Mouse (Mus musculus) frontal cortex, postnatal 36 days (tissue): ENCODE measurements around the gene Nedd8.

Experiments used
- DNase-seq, 2 experiments: peaks; one replicate each; pipeline ENCODE4 v3.0.0; 2022; ENCODE audit warnings: low spot score in 2 of 2

Gene Nedd8

GRCm38 (mm10) chr14:55660636-55661035 is 11.3 kb downstream of the Nedd8 start:
- no peak for DNase-seq

- DNase-seq, result peak; percentile 81 to 86
These were observed 11.9 kb downstream of the Nedd8 start, which contains the start of gene Mdp1 for GRCm38 (mm10) chr14:55659960-55660573. Gene Mdp1 (minus strand): TSS chr14:55660508.

DNA sequence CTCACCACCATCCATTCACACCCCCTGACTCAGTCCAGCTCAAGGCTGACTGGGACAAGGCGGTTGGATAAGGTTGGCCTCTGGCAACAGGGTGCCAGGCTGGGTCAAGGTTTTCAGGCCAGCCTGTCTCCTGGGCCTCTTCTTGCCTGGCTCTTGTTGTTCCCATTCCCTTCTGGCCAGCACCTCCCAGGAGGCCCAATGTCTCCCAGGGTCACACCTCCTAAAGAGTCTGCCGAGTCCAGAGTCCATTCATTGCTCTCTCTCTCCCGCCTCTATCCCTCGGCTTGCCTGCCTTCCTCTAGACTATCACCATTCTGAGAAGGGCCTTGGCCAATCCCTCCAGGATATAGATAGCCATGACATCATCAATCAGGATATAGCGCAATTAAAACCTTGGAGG is 13.9 kb downstream of the Nedd8 start:
- DNase-seq, result no peak

DNA sequence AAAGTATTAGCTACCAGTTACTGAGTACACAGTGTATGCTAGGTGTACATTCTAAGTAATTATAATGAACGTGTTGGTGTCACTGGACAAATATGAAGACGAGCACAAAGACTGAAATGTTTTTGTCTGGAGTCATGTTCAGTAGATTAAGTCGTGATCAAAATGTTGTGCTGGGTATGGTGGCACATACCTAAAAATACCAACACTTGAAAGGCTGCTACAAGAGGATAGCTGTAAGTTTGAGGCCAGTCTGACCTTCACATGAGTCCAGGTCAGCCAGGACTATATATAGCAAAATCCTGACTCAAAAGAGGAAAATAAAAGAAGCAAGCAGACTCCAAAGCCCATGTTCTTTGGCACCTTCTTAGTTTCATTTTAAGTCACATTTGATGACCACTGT is 15.0 kb downstream of the Nedd8 start:
- no peak for DNase-seq

DNA sequence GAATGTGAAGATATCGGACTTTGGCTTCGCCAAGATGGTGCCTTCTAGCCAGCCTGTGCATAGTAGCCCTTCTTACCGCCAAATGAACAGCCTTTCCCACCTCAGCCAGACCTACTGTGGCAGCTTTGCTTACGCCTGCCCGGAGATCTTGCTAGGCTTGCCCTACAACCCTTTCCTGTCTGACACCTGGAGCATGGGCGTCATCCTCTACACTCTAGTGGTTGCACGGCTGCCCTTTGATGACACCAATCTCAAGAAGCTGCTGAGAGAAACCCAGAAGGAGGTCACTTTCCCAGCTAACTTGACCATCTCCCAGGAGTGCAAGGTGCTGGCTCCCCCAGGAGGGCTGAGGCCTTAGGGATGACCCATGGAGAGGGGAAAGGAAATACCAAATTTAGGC is 20.4 kb downstream of the Nedd8 start:
- no peak for DNase-seq

DNA sequence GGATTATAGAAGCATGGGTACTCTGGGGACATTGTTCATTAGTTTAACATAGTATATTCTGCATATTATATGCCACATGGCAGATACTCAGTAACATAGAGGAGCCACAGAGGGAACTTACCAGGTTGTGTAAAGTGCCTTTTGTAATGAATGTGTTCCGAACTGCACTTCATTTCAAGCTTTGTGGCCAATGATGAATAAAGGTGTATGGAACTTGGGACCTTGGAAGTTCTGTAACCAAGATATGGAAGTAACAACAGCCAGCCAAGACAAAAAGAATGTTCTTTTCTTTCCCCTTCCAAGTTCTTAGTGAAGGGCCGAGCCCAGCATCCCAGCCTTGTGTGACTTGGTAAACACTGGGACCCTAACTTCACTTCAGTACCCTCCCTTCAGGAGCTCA is 22.0 kb downstream of the Nedd8 start, which contains the start of gene Tssk4:
TSS of gene Tssk4 (plus strand) at position 301 of the 400 bp plus-strand sequence.
- no peak for DNase-seq

DNA sequence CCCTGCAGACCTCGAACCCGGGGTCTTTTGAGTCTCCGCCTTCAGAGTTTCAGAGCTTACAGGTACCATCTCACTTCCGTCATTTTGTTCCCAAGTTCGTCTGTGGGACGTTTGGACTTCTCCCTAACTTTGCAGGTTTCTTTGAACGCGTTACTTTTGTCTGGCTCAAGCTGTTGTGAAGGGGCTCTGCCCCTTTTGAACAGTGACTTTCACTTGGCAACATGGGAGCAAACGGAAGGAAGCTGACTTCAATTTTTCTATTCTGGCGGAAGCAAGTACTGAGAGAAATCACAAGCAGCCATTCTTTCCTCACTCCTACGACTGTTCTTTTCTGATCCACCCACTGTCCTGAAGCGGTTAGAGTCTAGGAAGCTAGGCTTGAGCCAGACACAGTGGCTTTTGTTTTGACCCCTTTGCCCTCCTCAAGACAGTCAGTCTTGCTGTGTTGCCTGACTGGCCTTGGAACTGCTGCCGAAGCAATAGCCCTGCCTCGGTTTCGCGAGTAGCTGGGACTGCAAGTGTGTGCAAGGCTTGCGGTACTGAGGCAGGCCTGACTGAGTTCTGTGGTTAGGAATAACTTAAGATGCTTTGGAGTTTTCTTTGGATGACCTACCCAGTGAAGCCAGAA is 27.5 kb downstream of the Nedd8 start:
- DNase-seq, result no peak

GRCm38 (mm10) chr14:55643060-55643907 is 28.6 kb downstream of the Nedd8 start, which contains the start of gene Tm9sf1:
Gene Tm9sf1 (minus strand): TSS chr14:55643806.
- peak; percentile 91 for DNase-seq

- DNase-seq, result no peak
These were observed 29.3 kb downstream of the Nedd8 start for GRCm38 (mm10) chr14:55642679-55643059.

- no peak for DNase-seq
These were observed 30.6 kb downstream of the Nedd8 start for GRCm38 (mm10) chr14:55641291-55641690.

DNA sequence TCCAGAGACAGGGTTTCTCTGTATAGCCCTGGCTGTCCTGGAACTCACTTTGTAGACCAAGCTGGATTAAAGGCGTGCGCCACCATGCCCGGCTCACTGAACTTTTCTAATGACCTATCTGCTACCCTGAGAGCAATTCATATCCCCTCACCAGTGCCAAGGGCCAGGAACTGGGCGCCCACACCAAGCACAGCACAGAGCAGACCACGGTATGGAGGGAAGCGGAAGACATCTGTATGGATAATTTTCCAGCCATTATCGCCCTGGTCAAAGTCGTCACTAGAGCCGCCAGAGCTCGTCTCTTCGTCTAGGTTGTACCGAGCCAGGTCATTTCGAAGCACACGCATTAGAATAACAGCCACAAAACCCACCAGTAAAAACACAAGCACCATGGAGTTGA is 31.1 kb downstream of the Nedd8 start:
- DNase-seq, result no peak

- DNase-seq, result no peak
These were observed 34.1 kb downstream of the Nedd8 start, which contains the start of gene Gm49378 for GRCm38 (mm10) chr14:55637795-55638194. Gene Gm49378 (minus strand): TSS chr14:55637895.

DNA sequence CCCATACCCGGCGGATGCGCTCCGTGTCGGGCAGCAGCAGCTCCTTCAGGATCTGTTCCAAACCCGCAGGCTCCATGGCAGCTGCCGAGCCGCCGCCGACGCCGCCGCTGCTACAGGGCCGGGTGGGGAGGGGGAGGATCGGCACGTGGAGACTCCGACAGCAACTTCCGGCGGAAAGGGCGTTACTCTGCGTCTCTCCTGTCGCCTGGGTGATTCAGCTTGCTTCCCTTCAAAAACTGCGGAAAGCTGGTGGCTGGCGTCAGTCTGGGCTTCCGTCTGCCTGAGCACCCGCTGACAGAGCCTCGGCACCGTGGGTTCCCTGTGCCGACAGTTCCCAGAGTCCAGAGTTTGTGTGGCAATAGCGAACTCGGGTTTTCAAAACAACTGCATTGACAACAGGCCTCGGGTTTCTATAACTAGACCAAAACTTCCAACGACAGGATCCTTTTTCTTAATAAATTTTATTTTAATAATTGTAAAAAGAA is 36.4 kb downstream of the Nedd8 start, which contains the start of gene Ipo4:
TSS of gene Ipo4 (minus strand) at position 435 of the 485 bp plus-strand sequence.
- peak; percentile 87 to 89 for DNase-seq

DNA sequence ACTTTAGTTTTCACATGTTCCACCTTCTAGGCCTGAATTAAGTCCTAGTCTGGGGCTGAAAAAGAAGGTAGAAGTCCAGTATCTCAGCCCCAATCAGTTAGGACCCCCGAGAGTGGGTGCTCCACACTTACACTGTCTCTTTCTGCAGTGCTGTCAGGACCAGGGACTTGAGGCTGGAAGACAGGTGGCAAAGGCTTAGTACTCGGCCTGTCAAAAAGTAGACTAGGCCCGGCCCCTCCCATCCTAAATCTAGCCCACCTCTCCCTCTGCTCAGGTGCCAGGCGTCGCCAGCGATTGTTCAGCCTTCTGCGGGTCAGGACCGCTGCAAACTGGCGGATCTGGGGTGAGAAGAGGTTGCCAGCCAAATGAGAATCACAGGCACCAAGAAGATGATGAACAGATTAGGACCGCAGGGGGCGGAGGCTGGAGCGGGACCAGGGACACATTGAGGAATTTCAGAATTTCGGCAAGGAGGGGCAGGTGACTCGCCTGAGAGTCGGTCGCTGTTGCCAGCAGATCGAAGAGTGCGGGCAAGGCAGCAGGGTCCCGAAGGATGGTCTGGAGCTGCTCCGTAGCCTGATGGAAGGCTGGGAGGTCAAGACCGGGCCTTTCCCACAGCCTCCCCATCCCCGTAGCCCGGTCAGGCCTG is 36.9 kb downstream of the Nedd8 start:
- no peak for DNase-seq

DNA sequence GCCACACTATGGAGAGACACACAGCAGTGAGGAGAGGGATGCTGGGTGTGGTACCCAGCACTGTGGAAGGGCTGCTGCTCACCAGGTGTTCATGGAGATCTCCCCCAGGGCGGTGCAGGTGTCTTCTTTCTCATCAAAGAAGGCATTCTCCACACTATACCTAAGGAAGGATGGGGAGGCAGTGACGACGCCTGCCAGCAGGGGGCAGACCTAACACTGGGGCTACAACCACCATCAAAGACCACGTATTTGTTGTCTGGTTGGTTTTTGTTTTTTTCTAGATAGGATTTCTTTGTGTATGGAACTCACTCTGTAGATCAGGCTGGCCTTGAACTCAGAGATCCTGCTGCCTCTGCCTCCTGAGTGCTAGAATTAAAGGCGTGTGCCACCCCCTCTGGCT is 42.6 kb downstream of the Nedd8 start:
- peak in 1 of 2 experiments; percentile 37 for DNase-seq

DNA sequence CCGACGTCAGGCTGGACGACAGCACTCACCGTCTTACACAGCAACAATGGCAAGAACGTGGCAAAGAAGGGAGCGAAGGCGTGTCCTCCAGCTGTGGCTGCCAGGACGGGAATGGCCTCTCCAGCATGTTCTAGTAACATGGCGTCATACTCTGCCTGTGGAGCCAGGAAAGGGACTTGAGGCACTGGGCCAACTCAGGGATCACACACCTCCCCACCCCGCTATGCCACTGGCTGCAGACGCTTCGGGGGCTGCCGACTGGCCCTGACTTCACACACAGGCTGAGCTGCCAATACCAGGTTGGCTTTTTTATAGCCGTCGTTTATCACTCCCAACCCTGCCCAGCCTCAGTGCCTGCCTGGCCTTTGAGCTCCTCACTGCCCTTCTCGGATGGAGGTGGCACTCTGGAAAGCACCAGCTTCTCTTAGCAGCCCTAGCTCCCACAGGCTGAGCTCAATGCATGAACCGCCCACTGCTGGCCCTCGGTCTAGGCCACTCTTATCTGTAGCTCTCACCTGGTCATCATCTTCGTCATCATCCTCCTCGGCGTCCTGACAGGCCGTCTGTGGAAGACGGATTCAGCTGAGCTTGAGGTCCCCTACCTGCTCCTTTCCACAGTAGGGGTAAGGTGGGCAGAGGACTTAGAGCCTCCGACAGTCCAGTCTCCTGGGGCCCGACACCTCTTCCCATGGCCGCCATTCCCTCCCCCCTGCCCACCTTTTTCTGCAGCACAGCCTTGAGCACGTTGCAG is 43.7 kb downstream of the Nedd8 start:
- DNase-seq, result no peak

DNA sequence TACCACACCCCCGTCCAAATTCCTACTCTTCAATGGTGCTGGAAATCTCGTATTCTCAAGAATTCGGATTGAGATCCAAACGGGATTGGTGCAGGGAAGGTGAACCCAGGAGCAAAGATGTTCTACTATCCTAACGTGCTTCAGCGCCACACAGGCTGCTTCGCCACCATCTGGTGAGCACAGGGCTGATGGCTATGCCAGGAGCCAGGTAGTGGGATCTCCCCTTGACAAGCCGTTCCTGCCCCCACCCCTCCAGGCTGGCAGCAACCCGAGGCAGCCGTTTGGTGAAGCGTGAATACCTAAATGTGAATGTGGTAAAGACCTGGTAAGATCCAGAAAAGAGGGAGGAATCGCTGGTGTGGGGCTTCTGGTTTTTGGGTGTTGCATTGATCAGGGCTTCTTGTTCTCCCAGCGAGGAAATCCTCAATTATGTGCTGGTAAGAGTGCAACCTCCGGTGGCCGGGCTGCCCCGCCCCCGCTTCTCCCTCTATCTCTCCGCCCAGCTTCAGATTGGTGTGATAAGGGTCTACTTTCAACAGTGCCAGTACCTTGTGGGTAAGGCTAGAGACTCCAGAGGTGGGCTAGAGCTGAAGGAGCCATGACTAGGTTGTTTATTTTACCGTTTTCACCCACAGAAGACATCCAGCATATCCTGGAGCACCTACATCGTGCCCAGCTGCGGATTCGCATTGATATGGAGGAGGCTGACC is 53.3 kb downstream of the Nedd8 start:
- DNase-seq, result no peak

DNA sequence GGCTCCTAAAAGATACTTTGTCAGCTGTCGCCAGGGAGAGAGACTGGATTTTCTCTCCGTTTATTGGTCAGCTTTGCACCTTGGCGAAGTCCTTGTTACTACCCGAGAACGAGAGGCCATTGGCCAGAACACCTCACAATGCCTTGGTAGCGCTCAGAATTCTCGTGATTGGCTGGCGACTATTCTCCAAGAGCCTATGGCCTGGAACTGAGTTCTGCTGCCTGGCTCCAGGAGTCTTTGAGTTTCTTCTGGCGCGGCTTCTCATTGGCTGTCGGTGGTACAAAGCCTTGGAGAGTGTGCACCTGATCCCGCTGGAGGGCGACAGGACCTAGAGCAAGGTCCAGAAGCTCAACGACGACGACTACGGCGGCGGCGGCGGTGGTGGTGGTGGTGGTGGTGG is 54.1 kb downstream of the Nedd8 start, which contains the start of gene Rec8:
TSS of gene Rec8 (plus strand) at position 216 of the 400 bp plus-strand sequence.
- DNase-seq, result no peak

DNA sequence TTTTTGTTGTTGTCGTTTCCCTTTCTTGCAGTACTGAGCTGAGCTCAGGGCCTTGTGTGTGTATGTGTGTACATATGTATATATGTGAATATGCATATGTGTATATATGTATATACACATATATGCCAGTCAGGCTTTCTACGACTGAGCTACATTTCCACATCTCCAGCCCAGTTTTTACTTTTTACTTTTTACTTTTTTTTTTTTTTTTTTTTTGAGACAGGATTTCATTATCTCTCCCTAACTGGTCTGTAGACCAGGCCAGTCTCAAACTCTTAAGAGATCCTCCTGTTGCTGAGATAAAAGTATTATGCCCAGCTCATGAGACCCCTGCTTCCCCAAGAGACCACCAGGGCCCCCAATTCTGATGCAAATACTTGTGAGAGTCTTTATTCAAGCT is 55.1 kb downstream of the Nedd8 start:
- DNase-seq, result no peak

DNA sequence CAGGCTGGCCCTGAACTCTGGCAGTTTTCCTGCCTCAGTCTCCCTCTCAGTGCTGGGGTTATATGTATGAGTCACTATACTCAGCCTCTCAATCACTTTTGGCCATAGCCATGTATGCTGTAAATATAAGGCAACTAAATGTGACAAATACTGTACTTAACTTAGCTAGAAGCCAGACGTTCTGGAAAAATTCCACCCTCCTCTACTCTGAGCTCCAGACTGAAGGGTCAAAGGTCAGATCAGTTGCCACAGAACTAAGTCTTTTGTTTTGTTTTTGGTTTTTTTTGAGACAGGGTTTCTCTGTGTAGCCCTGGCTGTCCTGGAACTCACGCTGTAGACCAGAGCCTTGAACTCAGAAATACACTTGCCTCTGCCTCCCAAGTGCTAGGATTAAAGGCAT is 56.0 kb downstream of the Nedd8 start:
- no peak for DNase-seq
